Mouse (Mus musculus): ENCODE measurements around the gene Gm21969. TPM values are rescaled to one million over a fixed set of nuclear protein-coding genes. Genes with fewer than 3 reads are reported as not detected.

Gene Gm21969
- polyA plus RNA-seq (2015; fragmentation: Illumina TruSeq; extraction: RNeasy Lipid Tissue Mini Kit (QIAGEN cat#74804); ENCODE audit: insufficient read depth, low replicate concordance): not detected

DNA sequence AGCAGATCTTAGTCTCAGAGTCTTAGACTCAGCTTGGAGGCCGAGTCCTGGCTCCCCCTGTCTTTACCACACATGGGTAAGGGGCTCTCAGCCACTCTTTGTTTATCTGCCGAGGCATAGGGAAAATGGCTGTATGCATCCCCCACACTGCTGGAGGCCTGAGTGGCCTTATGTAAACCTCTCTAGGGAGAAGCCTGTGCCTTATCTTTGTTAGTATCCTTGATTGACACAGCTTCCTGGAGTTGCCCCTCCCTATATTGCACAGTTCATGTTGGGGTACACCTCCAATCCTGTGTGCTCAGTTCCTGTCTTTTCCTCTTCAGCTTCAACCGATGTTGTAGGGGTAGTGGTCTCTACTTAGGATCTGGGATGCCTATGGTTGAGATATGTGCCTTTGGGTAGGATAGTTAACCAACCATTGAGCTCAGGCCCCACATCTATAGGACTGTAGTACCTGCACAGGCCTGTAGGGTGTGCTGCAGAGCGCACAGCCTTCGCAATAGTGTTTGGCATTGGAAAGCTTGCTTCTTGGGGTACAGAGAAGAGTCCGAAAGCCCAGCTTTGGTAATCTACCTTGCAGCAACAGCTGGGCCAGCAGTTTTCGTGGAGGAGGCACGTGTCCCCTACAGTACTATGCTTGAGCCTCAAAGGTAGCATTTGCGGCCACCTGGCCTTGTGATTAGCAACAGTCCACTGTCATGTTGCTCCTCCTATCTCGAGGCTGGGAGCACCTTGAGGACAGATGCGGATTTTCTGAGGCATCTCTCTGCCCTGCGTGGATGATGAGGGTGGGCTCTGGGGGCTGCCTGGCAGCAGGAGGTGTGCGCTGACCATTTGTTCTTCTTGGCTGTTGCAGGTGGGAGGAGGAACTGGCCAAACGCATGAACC is at the start of gene Gm21969:
Gene Gm21969, plus strand, starts transcription at position 830 of the 888 bp plus-strand sequence.

DNA sequence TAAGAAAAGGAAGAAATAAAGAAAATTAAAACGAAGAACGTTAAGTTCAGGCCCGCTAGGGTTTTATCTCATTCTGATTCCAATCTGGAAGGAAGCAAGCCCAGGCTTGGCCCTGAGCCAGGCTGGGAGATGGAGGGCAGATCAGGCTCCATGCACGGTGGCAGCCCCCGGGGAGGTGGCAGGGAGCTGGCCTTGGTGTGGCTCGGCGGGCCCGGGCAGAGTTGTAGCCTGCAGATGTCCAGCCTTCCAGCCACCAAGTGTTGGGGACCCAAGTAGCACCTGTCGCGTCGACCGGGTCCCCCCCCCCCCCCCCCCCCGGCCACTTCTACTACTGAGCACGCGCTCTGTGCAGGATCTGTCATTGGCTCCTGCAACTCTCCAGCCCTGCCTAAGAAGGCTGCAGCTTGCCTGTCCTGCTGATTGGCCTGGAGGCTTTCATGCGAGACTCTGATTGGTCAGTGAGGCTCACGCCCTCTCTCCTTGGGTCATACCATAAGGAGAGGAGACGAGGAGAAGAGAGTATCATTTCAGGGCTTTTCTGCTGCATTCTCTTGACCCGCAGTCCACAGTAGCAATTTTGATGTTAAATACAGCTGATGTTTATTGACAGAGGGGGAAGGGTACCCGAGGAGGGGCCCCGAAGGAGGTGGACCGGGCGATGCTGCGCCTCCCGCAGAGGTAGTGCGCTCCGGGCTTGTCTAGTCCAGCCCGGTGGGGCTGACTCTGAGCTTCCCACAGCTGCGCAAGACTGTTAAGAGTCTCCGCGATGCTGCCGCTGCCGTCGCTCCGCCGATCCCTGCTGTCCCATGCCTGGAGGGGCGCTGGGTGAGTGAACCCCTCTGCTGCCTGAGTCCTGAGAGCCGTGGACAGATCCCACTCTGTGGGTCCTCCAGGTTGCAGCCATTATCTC is 19.6 kb downstream of the Gm21969 start, which contains the start of gene Aldh4a1:
Gene Aldh4a1, plus strand, starts transcription at position 494 of the 910 bp plus-strand sequence.

DNA sequence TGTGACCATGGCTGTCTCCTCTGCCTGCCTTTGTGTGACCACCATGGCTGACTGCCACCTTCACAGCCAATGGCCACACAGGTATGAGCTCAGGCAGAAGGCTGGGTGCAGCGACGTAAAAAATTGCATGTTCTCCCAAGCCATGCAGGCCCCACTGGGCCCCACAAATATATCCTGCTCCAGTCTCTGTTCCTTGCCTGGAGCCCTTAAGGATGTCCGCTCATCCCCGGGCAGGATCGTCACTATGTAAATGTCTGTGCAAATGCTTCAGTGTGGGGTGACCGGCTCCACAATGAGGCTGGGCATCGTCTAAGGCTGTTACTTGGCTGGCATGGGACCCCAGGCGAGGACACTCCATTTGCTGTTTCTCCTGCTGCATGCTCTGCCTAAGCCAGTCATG is 50.3 kb downstream of the Gm21969 start, which contains the start of gene Tas1r2:
Gene Tas1r2, plus strand, starts transcription at position 301 of the 400 bp plus-strand sequence.

Other genes starting within 250 kb of the Gm21969 start
- gene Iffo2, start 72.6 kb upstream of the Gm21969 start, polyA plus RNA-seq (2015; fragmentation: Illumina TruSeq; extraction: RNeasy Lipid Tissue Mini Kit (QIAGEN cat#74804); ENCODE audit: insufficient read depth, low replicate concordance): 6.7 TPM
- 8.1 TPM for gene Aldh4a1, start 19.7 kb downstream of the Gm21969 start, polyA plus RNA-seq (2015; fragmentation: Illumina TruSeq; extraction: RNeasy Lipid Tissue Mini Kit (QIAGEN cat#74804); ENCODE audit: insufficient read depth, low replicate concordance)
- gene Tas1r2, start 50.4 kb downstream of the Gm21969 start, polyA plus RNA-seq (2015; fragmentation: Illumina TruSeq; extraction: RNeasy Lipid Tissue Mini Kit (QIAGEN cat#74804); ENCODE audit: insufficient read depth, low replicate concordance): not detected
- gene Pax7, start 230.3 kb downstream of the Gm21969 start, polyA plus RNA-seq (2015; fragmentation: Illumina TruSeq; extraction: RNeasy Lipid Tissue Mini Kit (QIAGEN cat#74804); ENCODE audit: insufficient read depth, low replicate concordance): 0.33 TPM

Measured in spleen, adult 10 weeks (tissue).